Mouse (Mus musculus): Measurements from ENCODE around the gene Akap8. TPM values are rescaled to one million over a fixed set of nuclear protein-coding genes. Genes with fewer than 3 reads are reported as not detected.

The Akap8 gene
- total RNA-seq, 1 experiment: 156 TPM

DNA sequence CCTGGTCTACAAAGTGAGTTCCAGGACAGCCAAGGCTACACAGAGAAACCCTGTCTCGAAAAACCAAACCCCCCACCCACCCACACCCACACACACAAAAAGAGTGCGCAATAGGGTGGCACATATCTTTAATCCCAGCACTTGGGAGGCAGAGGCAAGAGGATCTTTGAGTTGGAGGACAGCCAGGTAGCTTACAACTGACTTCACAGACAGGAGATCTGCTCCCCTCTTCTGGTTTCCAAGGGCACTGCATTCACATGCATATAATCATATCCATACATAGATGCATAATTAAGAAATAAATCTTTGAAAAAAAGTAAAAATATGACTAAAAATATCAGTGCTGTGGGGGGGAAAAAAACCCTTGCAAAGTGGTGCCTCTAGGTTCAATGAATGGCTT, 62.2 kb downstream of the Akap8 start:
- no peaks in the 10 kb centered on the region for H3K9me3 ChIP-seq (ENCODE audit: control insufficient read depth, insufficient read depth, low read depth, low read length)
- no peaks in the 10 kb centered on the region; the same call in 1 of the 2 replicates for H3K36me3 ChIP-seq (ENCODE audit: control insufficient read depth, insufficient read depth, low read length, poor library complexity, severe bottlenecking)
- H3K9ac ChIP-seq (ENCODE audit: insufficient read depth, low read depth, low read length, poor library complexity, severe bottlenecking): no peak overlapping the region
- in situ Hi-C loops (cut with MboI; ENCODE audit: low sequenced_read_pairs in 2 of 2, unreplicated experiment in 2 of 2): no loop called here
- no peak overlapping the region for H3K27ac ChIP-seq (ENCODE audit: insufficient read depth, low read depth, low read length, poor library complexity, severe bottlenecking)
- peaks cover 0 to 3% of the 10 kb centered on the region in 2 experiments; a peak in 1 of 4 replicates for H3K4me1 ChIP-seq (ENCODE audit: control insufficient read depth in 2 of 2, insufficient read depth in 2 of 2, low read length in 2 of 2, poor library complexity in 1 of 2)
- no peak for TF ChIP-seq ZNF384 (IDR thresholded peaks at IDR 0.05; ENCODE audit: low read depth, low read length)
- TF ChIP-seq ZC3H11A (IDR thresholded peaks at IDR 0.05; ENCODE audit: borderline replicate concordance, low read depth, low read length): no peak
- no peak for TF ChIP-seq MAFK (IDR thresholded peaks at IDR 0.05; ENCODE audit: insufficient read depth, low read depth, low read length)
- TF ChIP-seq CHD2 (IDR thresholded peaks at IDR 0.05; ENCODE audit: low read depth, low read length): no peak
- no peak for TF ChIP-seq HCFC1 (IDR thresholded peaks at IDR 0.05; ENCODE audit: borderline replicate concordance, insufficient read depth, low read length)
- no peak for DNase-seq (ENCODE audit: low read depth, low spot score)
- H3K4me3 ChIP-seq (ENCODE audit: insufficient read depth in 1 of 2, low read depth in 1 of 2, low read length in 2 of 2, poor library complexity in 1 of 2, severe bottlenecking in 1 of 2): no peak overlapping the region

DNA sequence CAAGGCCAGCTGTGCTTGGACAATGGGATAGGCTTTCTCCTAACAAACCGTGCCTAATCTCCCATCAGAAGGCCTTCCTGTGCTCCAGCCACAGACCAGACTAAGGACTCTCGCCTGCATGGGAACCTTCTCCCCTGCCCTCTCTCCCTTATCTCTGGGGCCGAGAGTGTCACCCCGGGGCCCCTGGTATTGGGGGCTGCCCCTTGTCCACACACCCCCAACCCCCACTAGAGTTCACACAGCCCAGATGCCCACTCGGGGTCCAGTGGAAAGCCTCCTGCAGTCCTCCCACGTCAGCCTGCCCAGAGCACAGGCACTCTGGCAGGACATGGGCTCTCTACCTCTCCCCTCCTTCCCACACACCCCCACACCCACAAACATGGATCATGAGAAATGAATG, 63.1 kb downstream of the Akap8 start:
- in situ Hi-C loops (cut with MboI; ENCODE audit: low sequenced_read_pairs in 2 of 2, unreplicated experiment in 2 of 2): no loop called here
- no peak overlapping the region for H3K4me3 ChIP-seq (ENCODE audit: insufficient read depth in 1 of 2, low read depth in 1 of 2, low read length in 2 of 2, poor library complexity in 1 of 2, severe bottlenecking in 1 of 2)

DNA sequence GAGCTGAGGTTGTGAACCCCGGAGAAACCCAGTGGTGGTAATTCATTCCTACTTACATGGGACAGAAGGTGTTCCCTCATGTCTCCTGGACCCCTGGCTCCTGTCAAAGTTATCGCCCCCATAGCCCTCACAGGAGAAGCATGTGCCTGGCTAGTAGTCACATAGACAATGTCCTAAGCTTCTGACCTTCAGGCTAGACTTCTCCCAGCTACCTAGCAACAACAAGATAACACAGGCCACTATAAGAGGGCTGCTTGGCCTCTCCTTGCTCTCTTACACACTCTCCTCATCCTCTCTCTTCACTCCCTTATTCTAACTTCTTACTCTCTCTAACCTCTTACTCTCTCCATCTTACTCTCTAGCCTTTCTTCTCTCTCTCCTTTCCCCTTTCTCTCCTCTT, 63.6 kb downstream of the Akap8 start:
- no peak for DNase-seq (ENCODE audit: low read depth, low spot score)
- H3K4me3 ChIP-seq (ENCODE audit: insufficient read depth in 1 of 2, low read depth in 1 of 2, low read length in 2 of 2, poor library complexity in 1 of 2, severe bottlenecking in 1 of 2): no peak overlapping the region
- in situ Hi-C loops (cut with MboI; ENCODE audit: low sequenced_read_pairs in 2 of 2, unreplicated experiment in 2 of 2): no loop called here

More for the DNA sequence above, 63.1 kb downstream of the Akap8 start:
- no peak overlapping the region for H3K27ac ChIP-seq (ENCODE audit: insufficient read depth, low read depth, low read length, poor library complexity, severe bottlenecking)
- no peak overlapping the region for H3K9ac ChIP-seq (ENCODE audit: insufficient read depth, low read depth, low read length, poor library complexity, severe bottlenecking)
- H3K36me3 ChIP-seq (ENCODE audit: control insufficient read depth, insufficient read depth, low read length, poor library complexity, severe bottlenecking): no peaks in the 10 kb centered on the region; the same call in 1 of the 2 replicates
- no peak for DNase-seq (ENCODE audit: low read depth, low spot score)
- TF ChIP-seq CHD2 (IDR thresholded peaks at IDR 0.05; ENCODE audit: low read depth, low read length) (no peak), ZNF384 (IDR thresholded peaks at IDR 0.05; ENCODE audit: low read depth, low read length) (no peak), HCFC1 (IDR thresholded peaks at IDR 0.05; ENCODE audit: borderline replicate concordance, insufficient read depth, low read length) (no peak), ZC3H11A (IDR thresholded peaks at IDR 0.05; ENCODE audit: borderline replicate concordance, low read depth, low read length) (no peak), MAFK (IDR thresholded peaks at IDR 0.05; ENCODE audit: insufficient read depth, low read depth, low read length) (no peak)
- H3K9me3 ChIP-seq (ENCODE audit: control insufficient read depth, insufficient read depth, low read depth, low read length): no peaks in the 10 kb centered on the region
- peaks cover 0 to 3% of the 10 kb centered on the region in 2 experiments; a peak in 1 of 4 replicates for H3K4me1 ChIP-seq (ENCODE audit: control insufficient read depth in 2 of 2, insufficient read depth in 2 of 2, low read length in 2 of 2, poor library complexity in 1 of 2)

GRCm38 (mm10) chr17:32256896-32257295, 64.1 kb downstream of the Akap8 start:
- Histone ChIP-seq H3K4me3 (ENCODE audit: insufficient read depth in 1 of 2, low read depth in 1 of 2, low read length in 2 of 2, poor library complexity in 1 of 2, severe bottlenecking in 1 of 2) (no peak overlapping the region), H3K27ac (ENCODE audit: insufficient read depth, low read depth, low read length, poor library complexity, severe bottlenecking) (no peak overlapping the region), H3K9me3 (ENCODE audit: control insufficient read depth, insufficient read depth, low read depth, low read length) (no peaks in the 10 kb centered on the region), H3K36me3 (ENCODE audit: control insufficient read depth, insufficient read depth, low read length, poor library complexity, severe bottlenecking) (no peaks in the 10 kb centered on the region; the same call in none of the 2 replicates), H3K9ac (ENCODE audit: insufficient read depth, low read depth, low read length, poor library complexity, severe bottlenecking) (no peak overlapping the region), H3K4me1 (ENCODE audit: control insufficient read depth in 2 of 2, insufficient read depth in 2 of 2, low read length in 2 of 2, poor library complexity in 1 of 2) (peaks cover 0 to 2% of the 10 kb centered on the region in 2 experiments; a peak in 1 of 4 replicates)
- in situ Hi-C loops (cut with MboI; ENCODE audit: low sequenced_read_pairs in 2 of 2, unreplicated experiment in 2 of 2): no loop called here
- DNase-seq (ENCODE audit: low read depth, low spot score): no peak
- TF ChIP-seq CHD2 (IDR thresholded peaks at IDR 0.05; ENCODE audit: low read depth, low read length) (no peak), ZNF384 (IDR thresholded peaks at IDR 0.05; ENCODE audit: low read depth, low read length) (no peak), HCFC1 (IDR thresholded peaks at IDR 0.05; ENCODE audit: borderline replicate concordance, insufficient read depth, low read length) (no peak), MAFK (IDR thresholded peaks at IDR 0.05; ENCODE audit: insufficient read depth, low read depth, low read length) (no peak), ZC3H11A (IDR thresholded peaks at IDR 0.05; ENCODE audit: borderline replicate concordance, low read depth, low read length) (no peak)

More for the DNA sequence above, 63.6 kb downstream of the Akap8 start:
- Histone ChIP-seq H3K9ac (ENCODE audit: insufficient read depth, low read depth, low read length, poor library complexity, severe bottlenecking) (no peak overlapping the region), H3K36me3 (ENCODE audit: control insufficient read depth, insufficient read depth, low read length, poor library complexity, severe bottlenecking) (no peaks in the 10 kb centered on the region; the same call in none of the 2 replicates), H3K9me3 (ENCODE audit: control insufficient read depth, insufficient read depth, low read depth, low read length) (no peaks in the 10 kb centered on the region), H3K4me1 (ENCODE audit: control insufficient read depth in 2 of 2, insufficient read depth in 2 of 2, low read length in 2 of 2, poor library complexity in 1 of 2) (peaks cover 0 to 3% of the 10 kb centered on the region in 2 experiments; a peak in 1 of 4 replicates), H3K27ac (ENCODE audit: insufficient read depth, low read depth, low read length, poor library complexity, severe bottlenecking) (no peak overlapping the region)
- TF ChIP-seq CHD2 (IDR thresholded peaks at IDR 0.05; ENCODE audit: low read depth, low read length) (no peak), HCFC1 (IDR thresholded peaks at IDR 0.05; ENCODE audit: borderline replicate concordance, insufficient read depth, low read length) (no peak), MAFK (IDR thresholded peaks at IDR 0.05; ENCODE audit: insufficient read depth, low read depth, low read length) (no peak), ZC3H11A (IDR thresholded peaks at IDR 0.05; ENCODE audit: borderline replicate concordance, low read depth, low read length) (no peak), ZNF384 (IDR thresholded peaks at IDR 0.05; ENCODE audit: low read depth, low read length) (no peak)

Other genes with a start within 250 kb of the Akap8 start
- gene Notch3, start 154.4 kb downstream of the Akap8 start, total RNA-seq (2012; rRNA removed): 37.4 and 73.6 TPM in 2 replicates
- gene Ephx3, start 131.7 kb downstream of the Akap8 start, total RNA-seq (2012; rRNA removed): 0.71 and 1.6 TPM in 2 replicates
- gene Brd4, start 36.5 kb downstream of the Akap8 start, total RNA-seq (2012; rRNA removed): 51.7 and 54.3 TPM in 2 replicates
- 63.6 and 126 TPM in 2 replicates for gene Akap8l, start 29.4 kb upstream of the Akap8 start, total RNA-seq (2012; rRNA removed)
- 10.4 and 12.4 TPM in 2 replicates for gene Wiz, start 68.2 kb upstream of the Akap8 start, total RNA-seq (2012; rRNA removed)
- gene Rasal3, start 82.3 kb upstream of the Akap8 start, total RNA-seq (2012; rRNA removed): 0.76 and 1.2 TPM in 2 replicates
- not detected in 2 replicates for gene Pglyrp2, start 102.9 kb upstream of the Akap8 start, total RNA-seq (2012; rRNA removed)
- 2.8 and 4.8 TPM in 2 replicates for gene Cyp4f39, start 131.5 kb upstream of the Akap8 start, total RNA-seq (2012; rRNA removed)
- gene Cyp4f17, start 184.8 kb upstream of the Akap8 start, total RNA-seq (2012; rRNA removed): 7.2 and 13.7 TPM in 2 replicates
- gene Cyp4f16, start 215.3 kb upstream of the Akap8 start, total RNA-seq (2012; rRNA removed): 20.8 and 44.2 TPM in 2 replicates